ENCODE assay signal across 28 mouse cellular contexts in the genomic region with DNA sequence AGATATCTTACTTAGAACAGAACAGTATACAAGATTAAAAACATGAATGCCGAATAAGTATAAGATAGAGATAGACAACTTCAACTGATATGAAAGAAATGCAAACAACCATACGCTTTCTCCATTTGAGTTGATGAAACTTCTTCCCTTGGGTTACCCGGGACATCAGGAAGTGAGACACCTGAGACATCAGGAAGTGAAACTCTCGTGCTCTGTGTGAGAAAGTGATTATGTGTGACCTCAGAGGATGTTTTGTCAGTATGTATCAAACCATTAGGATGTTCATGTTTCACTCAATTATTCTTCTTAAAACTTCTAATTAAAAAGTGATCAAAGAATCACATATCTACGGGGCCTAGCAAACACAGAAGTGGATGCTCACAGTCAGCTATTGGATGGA.
DNase-seq lines count a peak whose midpoint lies in the region; ATAC-seq and TF ChIP-seq lines count a peak whose summit lies in the region.
"Had no signal": no experiment of that assay in that cellular context is flagged by ENCODE, and none has a peak within 500 bp of the region (broad histone marks: within the 10 kb centered on the region; RNA-seq: fewer than 3 reads in every experiment).

No protein-coding gene starts in this region.

- no peak for TF ChIP-seq CTCF in liver, adult 2 months (IDR thresholded peaks at IDR 0.05; ENCODE audit: low read depth, low read length)
- no peak for TF ChIP-seq CTCF in liver, postnatal 0 days (IDR thresholded peaks at IDR 0.05; ENCODE audit: low read depth)

- H3K4me2 ChIP-seq in liver, postnatal 0 days (ENCODE audit: low read depth, low read length) = no peak overlapping the region
- H3K4me2 ChIP-seq: embryonic facial prominence, embryonic 15.5 days; forebrain, embryonic 12.5 days; heart, embryonic 13.5 days; hindbrain, embryonic 15.5 days; liver, embryonic 15.5 days; lung, embryonic 15.5 days; midbrain, embryonic 12.5 days had no signal

- H3K9me3 ChIP-seq in liver, postnatal 0 days (ENCODE audit: low read length) = no peaks in the 10 kb centered on the region
- H3K9me3 ChIP-seq: embryonic facial prominence, embryonic 10.5 days; embryonic facial prominence, embryonic 15.5 days; forebrain, embryonic 12.5 days; heart, embryonic 13.5 days; hindbrain, embryonic 15.5 days; liver, embryonic 15.5 days; lung, embryonic 15.5 days; megakaryocyte, embryonic 14.5 days; midbrain, embryonic 12.5 days had no signal

- H3K27ac ChIP-seq in liver, adult 2 months (replicated peaks; ENCODE audit: insufficient read depth, low read depth, low read length) = no peak overlapping the region
- no peak overlapping the region for H3K27ac ChIP-seq in liver, postnatal 0 days (ENCODE audit: low read depth)
- H3K27ac ChIP-seq: embryonic facial prominence, embryonic 10.5 days; embryonic facial prominence, embryonic 15.5 days; forebrain, embryonic 12.5 days; heart, embryonic 13.5 days; hindbrain, embryonic 15.5 days; liver, embryonic 15.5 days; lung, embryonic 15.5 days; midbrain, embryonic 12.5 days had no signal

- TF ChIP-seq POLR2A in liver, adult 2 months (IDR thresholded peaks at IDR 0.05; ENCODE audit: extremely low read depth, insufficient read depth, low read length) = no peak

- no peak overlapping the region for H3K9ac ChIP-seq in liver, adult 2 months (ENCODE audit: low read depth, low read length)
- no peak overlapping the region for H3K9ac ChIP-seq in liver, postnatal 0 days (replicated peaks)
- H3K9ac ChIP-seq: embryonic facial prominence, embryonic 15.5 days; forebrain, embryonic 12.5 days; heart, embryonic 13.5 days; hindbrain, embryonic 15.5 days; liver, embryonic 15.5 days; lung, embryonic 15.5 days; midbrain, embryonic 12.5 days had no signal

- no peak overlapping the region for H3K4me3 ChIP-seq in liver, adult 2 months (ENCODE audit: insufficient read depth, low read depth, low read length)
- no peak overlapping the region for H3K4me3 ChIP-seq in liver, postnatal 0 days (ENCODE audit: low read depth, low read length)
- H3K4me3 ChIP-seq: embryonic facial prominence, embryonic 10.5 days; embryonic facial prominence, embryonic 15.5 days; forebrain, embryonic 12.5 days; heart, embryonic 13.5 days; hindbrain, embryonic 15.5 days; liver, embryonic 15.5 days; lung, embryonic 15.5 days; megakaryocyte, embryonic 14.5 days; midbrain, embryonic 12.5 days had no signal

- DNase-seq in liver, adult 2 months (ENCODE audit: extremely low read depth, low read depth, low spot score) = peak; percentile 10
- no peak for DNase-seq in liver, postnatal 0 days
- DNase-seq in CD4-positive, CD25-positive, alpha-beta regulatory T cell, adult 2 months (ENCODE audit: low read depth, low spot score) = peak; percentile 58
- no peak for DNase-seq in layer of hippocampus, adult 11-12 months (ENCODE audit: low spot score)
- DNase-seq in kidney, adult 9 months = no peak
- no peak for DNase-seq in Muller cell, postnatal 12 days (ENCODE audit: inconsistent ontology term)
- DNase-seq: adrenal gland, postnatal 14 days; cerebellum, adult 11-12 months; cerebellum, postnatal 14 days; heart, postnatal 10 days; kidney, adult 8-10 months; kidney, postnatal 10 days; liver; retina, postnatal 1 day; right cerebral cortex, postnatal 14 days; thymus, postnatal 14 days had no signal

- 79% methylated on average over 5 of the region's 5 CpGs for WGBS in liver, adult 2 months
- WGBS in liver, postnatal 0 days (ENCODE audit: insufficient replicate concordance) = 59% methylated on average over 5 of the region's 5 CpGs

- H3K4me1 ChIP-seq in liver, adult 2 months (ENCODE audit: control insufficient read depth, insufficient read depth, low read length) = peaks cover 4% of the 10 kb centered on the region; the same call in 1 of the 2 replicates
- H3K4me1 ChIP-seq in liver, postnatal 0 days (ENCODE audit: insufficient read depth) = no peaks in the 10 kb centered on the region
- H3K4me1 ChIP-seq: liver, embryonic 15.5 days had no signal

- H3K27me3 ChIP-seq in liver, adult 2 months (ENCODE audit: control insufficient read depth, insufficient read depth, low read length) = no peaks in the 10 kb centered on the region
- H3K27me3 ChIP-seq in liver, postnatal 0 days (ENCODE audit: insufficient read depth, low read length) = no peaks in the 10 kb centered on the region
- H3K27me3 ChIP-seq: embryonic facial prominence, embryonic 15.5 days; forebrain, embryonic 12.5 days; heart, embryonic 13.5 days; hindbrain, embryonic 15.5 days; liver, embryonic 15.5 days; lung, embryonic 15.5 days; megakaryocyte, embryonic 14.5 days; midbrain, embryonic 12.5 days had no signal

- no peaks in the 10 kb centered on the region for H3K36me3 ChIP-seq in liver, adult 2 months (ENCODE audit: control insufficient read depth, insufficient read depth, low read length)
- no peaks in the 10 kb centered on the region for H3K36me3 ChIP-seq in liver, postnatal 0 days (replicated peaks; ENCODE audit: insufficient read depth, low read length)
- H3K36me3 ChIP-seq: embryonic facial prominence, embryonic 10.5 days; embryonic facial prominence, embryonic 15.5 days; forebrain, embryonic 12.5 days; heart, embryonic 13.5 days; hindbrain, embryonic 15.5 days; liver, embryonic 15.5 days; lung, embryonic 15.5 days; midbrain, embryonic 12.5 days had no signal

- H3K79me2 ChIP-seq in liver, adult 2 months (ENCODE audit: control insufficient read depth, insufficient read depth, low read length) = no peaks in the 10 kb centered on the region

- no peak for TF ChIP-seq EP300 in liver, postnatal 0 days (IDR thresholded peaks at IDR 0.05; ENCODE audit: low read depth)

- no peak for ATAC-seq in liver, postnatal 0 days
- peak; percentile 48; the same call in 1 of the 2 replicates for ATAC-seq in common myeloid progenitor, adult 5-6 weeks (replicated peaks; ENCODE audit: low read depth, poor library complexity, severe bottlenecking)
- ATAC-seq in megakaryocyte progenitor cell, adult 5-6 weeks (replicated peaks; ENCODE audit: poor library complexity) = peak; percentile 65
- ATAC-seq: intestine, embryonic 16.5 days had no signal

Comparison
In these comparisons a context has a peak if more than half of its experiments do, and no peak if none do; other contexts are left out.
1. DNase-seq: peak in liver, adult 2 months (single experiment) and CD4-positive, CD25-positive, alpha-beta regulatory T cell, adult 2 months (single experiment); none in liver, postnatal 0 days (single experiment), layer of hippocampus, adult 11-12 months (single experiment), kidney, adult 9 months (single experiment) and Muller cell, postnatal 12 days (single experiment).